Mouse (Mus musculus) neutrophil, adult 65 days (primary cell): ENCODE data around the gene Akr1c14. TPM values are rescaled to one million over a fixed set of nuclear protein-coding genes. Genes with fewer than 3 reads are reported as not detected.

Source experiments
- total RNA-seq: library from RNA; stranded (reverse); gene quantifications from 2 replicates; pipeline ENCODE4 v1.2.4, GENCODE M21; 2023

Gene Akr1c14
- total RNA-seq, result not detected in 2 replicates

DNA sequence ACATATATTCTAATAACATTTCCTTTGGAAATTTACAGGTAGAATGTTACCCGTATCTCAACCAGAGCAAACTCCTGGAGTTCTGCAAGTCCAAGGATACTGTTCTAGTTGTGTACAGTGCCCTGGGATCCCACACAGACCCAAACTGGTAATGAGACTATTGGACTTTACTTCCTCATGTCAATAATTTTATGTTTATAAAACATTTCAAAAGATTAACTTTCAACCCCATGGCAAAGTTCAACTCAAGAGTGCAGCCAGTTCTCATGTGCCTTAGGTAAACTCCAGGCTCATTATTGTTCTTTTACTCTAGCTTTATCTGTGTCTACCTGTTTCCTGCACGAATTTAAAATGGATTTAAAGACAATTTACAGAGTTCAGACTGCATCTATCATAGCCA lies at the start of gene Akr1c14:
Gene Akr1c14 (plus strand): TSS at position 293 of the 400 bp plus-strand sequence.

Other genes with a start within 250 kb of the Akr1c14 start
- gene Calml3, start 244.7 kb upstream of the Akr1c14 start, total RNA-seq, result not detected in 2 replicates
- not detected in 2 replicates for gene Calm4, start 211.3 kb upstream of the Akr1c14 start, total RNA-seq
- not detected in 2 replicates for gene Calm5, start 194.8 kb upstream of the Akr1c14 start, total RNA-seq
- 9.8 and 15.3 TPM in 2 replicates for gene Net1, start 130.8 kb upstream of the Akr1c14 start, total RNA-seq
- not detected in 2 replicates for gene Tubal3, start 130.7 kb upstream of the Akr1c14 start, total RNA-seq
- not detected in 2 replicates for gene Ucn3, start 103.7 kb upstream of the Akr1c14 start, total RNA-seq
- gene Akr1c18, start 101.6 kb downstream of the Akr1c14 start, total RNA-seq, result 0.36 and 1.2 TPM in 2 replicates
- 5.3 and 6.9 TPM in 2 replicates for gene Akr1c13, start 142.1 kb downstream of the Akr1c14 start, total RNA-seq
- gene Akr1c19, start 179.7 kb downstream of the Akr1c14 start, total RNA-seq, result not detected in 2 replicates
- not detected in 2 replicates for gene Akr1c12, start 230.4 kb downstream of the Akr1c14 start, total RNA-seq